Mouse (Mus musculus) heart, postnatal 14 days (tissue): ENCODE data around the gene Psmg1. TPM values are rescaled to one million over a fixed set of nuclear protein-coding genes. Genes with fewer than 3 reads are reported as not detected.
"Not testable (repeated sequence)": the region's sequence is repeated elsewhere in the genome, so short reads cannot be mapped to it uniquely, and the experiment has no call there.

Experiments used
- DNase-seq, 2 experiments: peaks; one replicate each; pipeline ENCODE4 v3.0.0; 2021 to 2022
- intact Hi-C: fragments of 180-260 bp; cut with DNase I; formaldehyde crosslinking; loops from one replicate; pipeline ENCODE4 v1.15.1; 2025
- microRNA-seq, 2 experiments: library from miRNA; unstranded; fragments of <30 nt; microRNA quantifications; one replicate each; pipeline ENCODE4 v1.2.0; 2021 to 2022
- total RNA-seq, 2 experiments: library from RNA; stranded (reverse); gene quantifications; 2 replicates each; pipeline ENCODE4 v1.2.3; 2021

Gene Psmg1
- total RNA-seq, 2 experiments from 2014 or later = 21.5 to 24.4 TPM

- DNase-seq = not testable (repeated sequence)
- intact Hi-C loops = loop anchor here (5.0 to 10.0 kb wide), 3 partner anchors 314 to 767 kb away; no protein-coding TSS in a partner anchor
These were observed 29.3 kb downstream of the Psmg1 start for GRCm38 (mm10) chr16:95961484-95961883.

GRCm38 (mm10) chr16:95960689-95961088, 30.1 kb downstream of the Psmg1 start:
- DNase-seq = not testable (repeated sequence)
- intact Hi-C loops = loop anchor here (5.0 to 10.0 kb wide), 3 partner anchors 313 to 766 kb away; no protein-coding TSS in a partner anchor

- intact Hi-C loops = no loop called here
- no peak for DNase-seq
These were observed 32.7 kb downstream of the Psmg1 start for GRCm38 (mm10) chr16:95958080-95958479.

GRCm38 (mm10) chr16:95956618-95957017, 34.1 kb downstream of the Psmg1 start:
- no peak for DNase-seq
- intact Hi-C loops = no loop called here

GRCm38 (mm10) chr16:95955716-95956346, 34.9 kb downstream of the Psmg1 start:
- intact Hi-C loops = no loop called here
- no peak for DNase-seq

- no peak for DNase-seq
- intact Hi-C loops = no loop called here
These were observed 36.4 kb downstream of the Psmg1 start for GRCm38 (mm10) chr16:95954341-95954740.

- DNase-seq = no peak
- intact Hi-C loops = no loop called here
These were observed 37.6 kb downstream of the Psmg1 start for GRCm38 (mm10) chr16:95953159-95953650.

GRCm38 (mm10) chr16:95951471-95951870, 39.3 kb downstream of the Psmg1 start:
- intact Hi-C loops = no loop called here
- no peak for DNase-seq

GRCm38 (mm10) chr16:95945389-95946311, 45.1 kb downstream of the Psmg1 start:
- intact Hi-C loops = loop anchor here (1.0 to 2.0 kb wide), 4 partner anchors 85 to 595 kb away; no protein-coding TSS in a partner anchor
- DNase-seq = peak; percentile 71 to 83

GRCm38 (mm10) chr16:95943186-95943585, 47.6 kb downstream of the Psmg1 start:
- no peak for DNase-seq
- intact Hi-C loops = no loop called here

GRCm38 (mm10) chr16:95941575-95941974, 49.2 kb downstream of the Psmg1 start:
- no peak for DNase-seq
- intact Hi-C loops = no loop called here

GRCm38 (mm10) chr16:95935495-95935961, 55.2 kb downstream of the Psmg1 start:
- DNase-seq = no peak
- intact Hi-C loops = no loop called here

GRCm38 (mm10) chr16:95932860-95933259, 57.9 kb downstream of the Psmg1 start:
- intact Hi-C loops = no loop called here
- no peak for DNase-seq

GRCm38 (mm10) chr16:95931509-95931908, 59.3 kb downstream of the Psmg1 start:
- DNase-seq = no peak
- intact Hi-C loops = no loop called here

Small RNA genes within 50 kb of the gene (microRNA-seq; reads per million reads assigned to microRNA genes)
- 0 reads per million in 2 experiments for gene Gm27833

Other genes starting within 250 kb of the Psmg1 start
- gene Brwd1, start 91.6 kb upstream of the Psmg1 start, total RNA-seq = 10 to 100 TPM; 93.1 to 93.7 TPM
- 10 to 100 TPM; 51.1 to 53.5 TPM for gene Hmgn1, start 136.8 kb upstream of the Psmg1 start, total RNA-seq
- gene Wrb, start 154.4 kb upstream of the Psmg1 start, total RNA-seq = 10 to 100 TPM; 12.6 to 14.4 TPM
- gene Lca5l, start 201.3 kb upstream of the Psmg1 start, total RNA-seq = under 1 TPM; 0.71 to 0.91 TPM
- 100 to 1,000 TPM; 569 to 662 TPM for gene Sh3bgr, start 209.5 kb upstream of the Psmg1 start, total RNA-seq
- gene B3galt5, start 244.8 kb upstream of the Psmg1 start, total RNA-seq = under 1 TPM in 1 of 2 experiments, not detected in 1; 0.10 TPM